Mouse (Mus musculus) kidney, embryonic 15.5 days (tissue): ENCODE measurements around the gene Piezo1. TPM values are rescaled to one million over a fixed set of nuclear protein-coding genes. Genes with fewer than 3 reads are reported as not detected.

Experiments used
- ATAC-seq: fragments of 200-750 bp; cut with Nextera tagmentation; replicated peaks from 2 replicates; pipeline ENCODE4 v1.8.0; 2017; ENCODE audit warnings: moderate TSS enrichment; ENCODE audit not compliant: low FRiP score
- H3K27ac ChIP-seq: fragments of 300-500 bp; sonication (generic); 2 replicates; pipeline ENCODE4 v1.5.1; 2015; ENCODE audit warnings: mild to moderate bottlenecking, inconsistent platforms
- H3K27me3 ChIP-seq: fragments of 300-500 bp; sonication (generic); 2 replicates; pipeline ENCODE4 v1.6.1; 2015; ENCODE audit warnings: inconsistent platforms
- H3K36me3 ChIP-seq: fragments of 300-500 bp; sonication (generic); 2 replicates; pipeline ENCODE4 v1.6.1; 2015; ENCODE audit warnings: inconsistent platforms
- H3K4me1 ChIP-seq: fragments of 300-500 bp; sonication (generic); 2 replicates; pipeline ENCODE4 v1.6.1; 2015; ENCODE audit warnings: inconsistent platforms
- H3K4me2 ChIP-seq: fragments of 300-500 bp; sonication (generic); 2 replicates; pipeline ENCODE4 v1.6.1; 2015; ENCODE audit warnings: moderate library complexity, mild to moderate bottlenecking, inconsistent platforms
- H3K4me3 ChIP-seq: fragments of 300-500 bp; sonication (generic); replicated peaks from 2 replicates; pipeline ENCODE4 v1.5.1; 2015; ENCODE audit warnings: mild to moderate bottlenecking, inconsistent platforms
- H3K9ac ChIP-seq: fragments of 300-500 bp; sonication (generic); 2 replicates; pipeline ENCODE4 v1.6.1; 2015; ENCODE audit warnings: mild to moderate bottlenecking, inconsistent platforms
- H3K9me3 ChIP-seq: fragments of 300-500 bp; sonication (generic); replicated peaks from 2 replicates; pipeline ENCODE4 v1.6.1; 2016; ENCODE audit warnings: inconsistent platforms
- WGBS: fragments of 180-500 bp; shearing (Covaris S2); methylation state at CpG from one replicate; pipeline ENCODE4 v1.1.7; 2015; ENCODE audit warnings: mixed read lengths; 5-methylcytosine and 5-hydroxymethylcytosine counted together
- polyA plus RNA-seq: library from polyadenylated mRNA; unstranded; fragments of >200 nt; fragmentation: Nextera tagmentation; extraction: Ambion mirVana; gene quantifications from 2 replicates; pipeline ENCODE4 v1.2.1, GENCODE M21; 2015

Piezo1 gene
- polyA plus RNA-seq, 1 experiment from 2014 or later = 17.8 TPM

GRCm38 (mm10) chr8:122550995-122551264 lies 199 bp downstream of the Piezo1 start:
- Histone ChIP-seq H3K9ac (peak overlapping the region; percentile 69), H3K4me2 (peak overlapping the region; percentile 84), H3K9me3 (no peaks in the 10 kb centered on the region), H3K27me3 (no peaks in the 10 kb centered on the region), H3K27ac (peak overlapping the region; percentile 89), H3K4me1 (peaks cover 58% of the 10 kb centered on the region), H3K36me3 (no peaks in the 10 kb centered on the region), H3K4me3 (peak overlapping the region; percentile 64)
- WGBS = under 1% methylated on average over 34 of the region's 43 CpGs
- ATAC-seq = no peak

- peaks cover 60% of the 10 kb centered on the region for H3K4me1 ChIP-seq
- 4% methylated on average over 52 of the region's 52 CpGs for WGBS
- H3K4me3 ChIP-seq = peak overlapping the region; percentile 64
- peak overlapping the region; percentile 69 for H3K9ac ChIP-seq
- no peaks in the 10 kb centered on the region for H3K9me3 ChIP-seq
- no peaks in the 10 kb centered on the region for H3K36me3 ChIP-seq
- H3K4me2 ChIP-seq = peak overlapping the region; percentile 84
- no peaks in the 10 kb centered on the region for H3K27me3 ChIP-seq
- H3K27ac ChIP-seq = peak overlapping the region; percentile 89
- peak; percentile 38 for ATAC-seq
These were observed 715 bp downstream of the Piezo1 start for GRCm38 (mm10) chr8:122550234-122550994.

GRCm38 (mm10) chr8:122548891-122549439 lies 2.2 kb downstream of the Piezo1 start:
- no peaks in the 10 kb centered on the region for H3K27me3 ChIP-seq
- H3K4me2 ChIP-seq = peak overlapping the region; percentile 84
- H3K9ac ChIP-seq = no peak overlapping the region; the same call in 1 of the 2 replicates
- H3K36me3 ChIP-seq = 0 out of 2 replicates have a peak, but pooled peaks cover 2% of the 10 kb centered on the region
- H3K4me1 ChIP-seq = peaks cover 60% of the 10 kb centered on the region
- H3K4me3 ChIP-seq = peak overlapping the region; percentile 64; the same call in 1 of the 2 replicates
- peak overlapping the region; percentile 91; the same call in 1 of the 2 replicates for H3K27ac ChIP-seq
- WGBS = 79% methylated on average over 3 of the region's 3 CpGs
- no peak for ATAC-seq
- H3K9me3 ChIP-seq = no peaks in the 10 kb centered on the region

GRCm38 (mm10) chr8:122548331-122548730 lies 2.8 kb downstream of the Piezo1 start:
- Histone ChIP-seq H3K27ac (peak overlapping the region; percentile 91), H3K4me1 (peaks cover 60% of the 10 kb centered on the region), H3K36me3 (0 out of 2 replicates have a peak, but pooled peaks cover 4% of the 10 kb centered on the region), H3K9me3 (no peaks in the 10 kb centered on the region), H3K4me2 (peak overlapping the region; percentile 84), H3K4me3 (no peak overlapping the region; the same call in 1 of the 2 replicates), H3K27me3 (no peaks in the 10 kb centered on the region), H3K9ac (no peak overlapping the region)
- ATAC-seq = no peak
- WGBS = 50% methylated on average over 13 of the region's 13 CpGs

GRCm38 (mm10) chr8:122547815-122548214 lies 3.3 kb downstream of the Piezo1 start:
- H3K27me3 ChIP-seq = no peaks in the 10 kb centered on the region
- ATAC-seq = peak; percentile 31; the same call in 1 of the 2 replicates
- peak overlapping the region; percentile 14; the same call in 1 of the 2 replicates for H3K4me3 ChIP-seq
- 0 out of 2 replicates have a peak, but pooled peaks cover 4% of the 10 kb centered on the region for H3K36me3 ChIP-seq
- H3K27ac ChIP-seq = peak overlapping the region; percentile 91
- H3K4me2 ChIP-seq = peak overlapping the region; percentile 84
- H3K9ac ChIP-seq = peak overlapping the region; percentile 42; the same call in 1 of the 2 replicates
- WGBS = 22% methylated on average over 5 of the region's 5 CpGs
- no peaks in the 10 kb centered on the region for H3K9me3 ChIP-seq
- peaks cover 60% of the 10 kb centered on the region for H3K4me1 ChIP-seq

GRCm38 (mm10) chr8:122546811-122547453 lies 4.2 kb downstream of the Piezo1 start:
- Histone ChIP-seq H3K4me1 (peaks cover 60% of the 10 kb centered on the region), H3K9me3 (no peaks in the 10 kb centered on the region), H3K36me3 (0 out of 2 replicates have a peak, but pooled peaks cover 4% of the 10 kb centered on the region), H3K27me3 (no peaks in the 10 kb centered on the region), H3K4me3 (peak overlapping the region; percentile 14), H3K9ac (peak overlapping the region; percentile 42), H3K27ac (peak overlapping the region; percentile 91), H3K4me2 (peak overlapping the region; percentile 84)
- peak; percentile 38 for ATAC-seq
- 14% methylated on average over 24 of the region's 24 CpGs for WGBS

- Histone ChIP-seq H3K27ac (peak overlapping the region; percentile 91), H3K27me3 (no peaks in the 10 kb centered on the region), H3K4me3 (no peak overlapping the region), H3K9me3 (no peaks in the 10 kb centered on the region), H3K9ac (no peak overlapping the region), H3K4me2 (peak overlapping the region; percentile 84), H3K4me1 (peaks cover 55% of the 10 kb centered on the region), H3K36me3 (0 out of 2 replicates have a peak, but pooled peaks cover 4% of the 10 kb centered on the region)
- WGBS = 73% methylated on average over 7 of the region's 7 CpGs
- ATAC-seq = peak; percentile 37
These were observed 4.9 kb downstream of the Piezo1 start for GRCm38 (mm10) chr8:122546066-122546755.

- Histone ChIP-seq H3K9me3 (no peaks in the 10 kb centered on the region), H3K9ac (no peak overlapping the region), H3K27ac (no peak overlapping the region), H3K4me3 (no peak overlapping the region), H3K4me2 (no peak overlapping the region), H3K4me1 (peaks cover 39% of the 10 kb centered on the region), H3K27me3 (no peaks in the 10 kb centered on the region), H3K36me3 (0 out of 2 replicates have a peak, but pooled peaks cover 4% of the 10 kb centered on the region)
- 93% methylated on average over 8 of the region's 8 CpGs for WGBS
- ATAC-seq = no peak
These were observed 7.0 kb downstream of the Piezo1 start for GRCm38 (mm10) chr8:122544138-122544537.

- Histone ChIP-seq H3K4me1 (peaks cover 40% of the 10 kb centered on the region), H3K27ac (peak overlapping the region; percentile 75; the same call in 1 of the 2 replicates)
- 83% methylated on average over 9 of the region's 9 CpGs for WGBS
These were observed 12.6 kb downstream of the Piezo1 start for GRCm38 (mm10) chr8:122538310-122539076.

GRCm38 (mm10) chr8:122537812-122538211 lies 13.3 kb downstream of the Piezo1 start:
- Histone ChIP-seq H3K27ac (peak overlapping the region; percentile 75), H3K36me3 (no peaks in the 10 kb centered on the region), H3K9ac (no peak overlapping the region), H3K27me3 (no peaks in the 10 kb centered on the region), H3K9me3 (no peaks in the 10 kb centered on the region), H3K4me3 (no peak overlapping the region), H3K4me1 (peaks cover 44% of the 10 kb centered on the region), H3K4me2 (no peak overlapping the region; the same call in 1 of the 2 replicates)
- WGBS = 67% methylated on average over 2 of the region's 2 CpGs
- ATAC-seq = peak; percentile 57; the same call in 1 of the 2 replicates

More at GRCm38 (mm10) chr8:122538310-122539076, 12.6 kb downstream of the Piezo1 start:
- 0 out of 2 replicates have a peak, but pooled peaks have one; percentile 15 for ATAC-seq
- Histone ChIP-seq H3K9me3 (no peaks in the 10 kb centered on the region), H3K36me3 (no peaks in the 10 kb centered on the region), H3K4me3 (no peak overlapping the region), H3K9ac (no peak overlapping the region), H3K4me2 (no peak overlapping the region), H3K27me3 (no peaks in the 10 kb centered on the region)

GRCm38 (mm10) chr8:122537033-122537432 lies 14.1 kb downstream of the Piezo1 start:
- Histone ChIP-seq H3K4me3 (no peak overlapping the region), H3K27ac (peak overlapping the region; percentile 75), H3K36me3 (no peaks in the 10 kb centered on the region; the same call in 1 of the 2 replicates), H3K9me3 (no peaks in the 10 kb centered on the region), H3K4me1 (peaks cover 50% of the 10 kb centered on the region), H3K9ac (no peak overlapping the region), H3K27me3 (no peaks in the 10 kb centered on the region), H3K4me2 (peak overlapping the region; percentile 30; the same call in 1 of the 2 replicates)
- 5% methylated on average over 6 of the region's 6 CpGs for WGBS
- peak; percentile 79 for ATAC-seq
